Mouse (Mus musculus) MEL (cell line): Measurements from ENCODE around the gene Acsl4. TPM values are rescaled to one million over a fixed set of nuclear protein-coding genes. Genes with fewer than 3 reads are reported as not detected.

Experiments
- DNase-seq: peaks from one replicate; pipeline ENCODE4 v3.0.0; 2011; ENCODE audit warnings: low read depth, low spot score
- H3K27ac ChIP-seq: 2 replicates; pipeline ENCODE4 v1.5.1; 2012; ENCODE audit warnings: low read depth, mild to moderate bottlenecking, control low read depth, low read length, moderate library complexity; ENCODE audit not compliant: control insufficient read depth
- H3K27me3 ChIP-seq, 2 experiments: fragments of 150-350 bp in 1 of 2; sonication (generic) in 1 of 2; 2 replicates each; pipeline ENCODE4 v1.6.1; 2012; ENCODE audit warnings: low read length in 2 of 2, mild to moderate bottlenecking in 2 of 2, improper control_type of control experiment in 1 of 2, moderate library complexity in 1 of 2; ENCODE audit not compliant: insufficient read depth in 2 of 2, control insufficient read depth in 1 of 2
- H3K36me3 ChIP-seq, 2 experiments: 2 replicates each; pipeline ENCODE4 v1.6.1; 2012 to 2014; ENCODE audit warnings: low read length in 2 of 2, improper control_type of control experiment in 1 of 2, inconsistent platforms in 1 of 2, mild to moderate bottlenecking in 1 of 2; ENCODE audit not compliant: insufficient read depth in 2 of 2, control insufficient read depth in 1 of 2
- H3K4me1 ChIP-seq, 2 experiments: fragments of 150-350 bp in 1 of 2; sonication (generic) in 1 of 2; 2 replicates each; pipeline ENCODE4 v1.6.1; 2012; ENCODE audit warnings: low read length in 2 of 2, improper control_type of control experiment in 1 of 2, mild to moderate bottlenecking in 1 of 2; ENCODE audit not compliant: insufficient read depth in 2 of 2, control insufficient read depth in 1 of 2
- H3K4me3 ChIP-seq, 2 experiments: fragments of 150-350 bp in 1 of 2; sonication (generic) in 1 of 2; 2 replicates each; pipeline ENCODE4 v1.5.1; 2012; ENCODE audit warnings: low read depth in 2 of 2, low read length in 2 of 2, mild to moderate bottlenecking in 2 of 2, moderate library complexity in 2 of 2, control low read depth in 1 of 2, improper control_type of control experiment in 1 of 2; ENCODE audit not compliant: control insufficient read depth in 1 of 2, insufficient read depth in 1 of 2
- H3K79me2 ChIP-seq: 2 replicates; pipeline ENCODE4 v1.6.1; 2012; ENCODE audit warnings: mild to moderate bottlenecking, low read length, moderate library complexity; ENCODE audit not compliant: control insufficient read depth, poor library complexity, insufficient read depth
- H3K9ac ChIP-seq: 2 replicates; pipeline ENCODE4 v1.6.1; 2012; ENCODE audit warnings: low read depth, mild to moderate bottlenecking, control low read depth, low read length, moderate library complexity; ENCODE audit not compliant: control insufficient read depth, poor library complexity, severe bottlenecking
- H3K9me3 ChIP-seq: fragments of 150-350 bp; sonication (generic); replicated peaks from 2 replicates; pipeline ENCODE4 v1.6.1; 2012; ENCODE audit warnings: mild to moderate bottlenecking, low read length, improper control_type of control experiment, moderate library complexity; ENCODE audit not compliant: insufficient read depth
- CHD1 ChIP-seq: IDR thresholded peaks from 2 replicates; pipeline ENCODE4 v1.6.1; 2012; ENCODE audit warnings: low read depth, mild to moderate bottlenecking, inconsistent platforms, low read length, improper control_type of control experiment
- CTCF ChIP-seq, 3 experiments: IDR thresholded peaks in 2 of 3; conservative IDR thresholded peaks in 1 of 3; 2 replicates each; pipeline ENCODE4 v1.5.1; 2011 to 2012; ENCODE audit warnings: low read length in 3 of 3, low read depth in 2 of 3, mild to moderate bottlenecking in 2 of 3, improper control_type of control experiment in 1 of 3, inconsistent platforms in 1 of 3, mixed read lengths in 1 of 3, moderate library complexity in 1 of 3; ENCODE audit not compliant: control insufficient read depth in 1 of 3, insufficient read depth in 1 of 3, poor library complexity in 1 of 3, severe bottlenecking in 1 of 3
- E2F4 ChIP-seq: IDR thresholded peaks from 2 replicates; pipeline ENCODE4 v1.6.1; 2011; ENCODE audit warnings: low read depth, low read length, improper control_type of control experiment, borderline replicate concordance
- ELF1 ChIP-seq: IDR thresholded peaks from 2 replicates; pipeline ENCODE4 v1.6.1; 2014; ENCODE audit warnings: low read depth, mild to moderate bottlenecking, inconsistent platforms, low read length, improper control_type of control experiment, moderate library complexity
- EP300 ChIP-seq, 2 experiments: IDR thresholded peaks; 2 replicates each; pipeline ENCODE4 v1.6.1; 2011; ENCODE audit warnings: improper control_type of control experiment in 2 of 2, low read length in 2 of 2, low read depth in 1 of 2, mild to moderate bottlenecking in 1 of 2
- GABPA ChIP-seq: IDR thresholded peaks from 2 replicates; pipeline ENCODE4 v1.6.1; 2012; ENCODE audit warnings: low read depth, mild to moderate bottlenecking, inconsistent platforms, low read length, improper control_type of control experiment, moderate library complexity
- HCFC1 ChIP-seq: IDR thresholded peaks from 2 replicates; pipeline ENCODE4 v1.6.1; 2012; ENCODE audit warnings: low read depth, mild to moderate bottlenecking, inconsistent platforms, low read length, improper control_type of control experiment, moderate library complexity
- JUND ChIP-seq: IDR thresholded peaks from 2 replicates; pipeline ENCODE4 v1.6.1; 2011; ENCODE audit warnings: low read depth, mild to moderate bottlenecking, improper control_type of control experiment, low read length
- KAT2A ChIP-seq: conservative IDR thresholded peaks from 2 replicates; pipeline ENCODE4 v1.6.1; 2012; ENCODE audit warnings: low read depth, low read length, improper control_type of control experiment, inconsistent platforms
- MAFK ChIP-seq: IDR thresholded peaks from 2 replicates; pipeline ENCODE4 v1.6.1; 2011; ENCODE audit warnings: low read depth, mild to moderate bottlenecking, low read length, improper control_type of control experiment, borderline replicate concordance
- MAZ ChIP-seq: IDR thresholded peaks from 2 replicates; pipeline ENCODE4 v1.6.1; 2012; ENCODE audit warnings: low read depth, mild to moderate bottlenecking, inconsistent platforms, low read length, improper control_type of control experiment
- MYB ChIP-seq: IDR thresholded peaks from 2 replicates; pipeline ENCODE4 v1.6.1; 2011; ENCODE audit warnings: mild to moderate bottlenecking, low read depth, low read length, improper control_type of control experiment
- NELFE ChIP-seq: IDR thresholded peaks from 2 replicates; pipeline ENCODE4 v1.6.1; 2011; ENCODE audit warnings: low read depth, low read length, improper control_type of control experiment
- POLR2A ChIP-seq, 2 experiments: IDR thresholded peaks; 2 replicates each; pipeline ENCODE4 v1.6.1; 2011 to 2012; ENCODE audit warnings: low read length in 2 of 2, mild to moderate bottlenecking in 2 of 2, control low read depth in 1 of 2, improper control_type of control experiment in 1 of 2, low read depth in 1 of 2, moderate library complexity in 1 of 2; ENCODE audit not compliant: control insufficient read depth in 1 of 2, insufficient read depth in 1 of 2, poor library complexity in 1 of 2
- POLR2AphosphoS2 ChIP-seq: IDR thresholded peaks from 2 replicates; pipeline ENCODE4 v1.6.1; 2011; ENCODE audit warnings: low read length, improper control_type of control experiment
- POLR2AphosphoS5 ChIP-seq: IDR thresholded peaks from 2 replicates; pipeline ENCODE4 v1.6.1; 2012; ENCODE audit warnings: low read depth, borderline replicate concordance, mild to moderate bottlenecking, inconsistent platforms, low read length, moderate library complexity, mixed read lengths
- RAD21 ChIP-seq: IDR thresholded peaks from 2 replicates; pipeline ENCODE4 v1.6.1; 2011; ENCODE audit warnings: mild to moderate bottlenecking, low read depth, low read length, improper control_type of control experiment
- RCOR1 ChIP-seq: IDR thresholded peaks from 2 replicates; pipeline ENCODE4 v1.6.1; 2012; ENCODE audit warnings: low read depth, mild to moderate bottlenecking, inconsistent platforms, low read length, improper control_type of control experiment
- SMC3 ChIP-seq: IDR thresholded peaks from 2 replicates; pipeline ENCODE4 v1.6.1; 2011; ENCODE audit warnings: low read depth, low read length, improper control_type of control experiment
- USF1 ChIP-seq: IDR thresholded peaks from 2 replicates; pipeline ENCODE4 v1.6.1; 2014; ENCODE audit warnings: low read depth, mild to moderate bottlenecking, inconsistent platforms, low read length, improper control_type of control experiment, moderate library complexity
- USF2 ChIP-seq, 2 experiments: IDR thresholded peaks; 2 replicates each; pipeline ENCODE4 v1.6.1; 2011 to 2012; ENCODE audit warnings: improper control_type of control experiment in 2 of 2, low read length in 2 of 2, borderline replicate concordance in 1 of 2, inconsistent platforms in 1 of 2, low read depth in 1 of 2, mild to moderate bottlenecking in 1 of 2; ENCODE audit not compliant: insufficient read depth in 1 of 2
- ZC3H11A ChIP-seq: IDR thresholded peaks from 2 replicates; pipeline ENCODE4 v1.6.1; 2012; ENCODE audit warnings: low read depth, mild to moderate bottlenecking, inconsistent platforms, low read length, improper control_type of control experiment
- ZKSCAN1 ChIP-seq: IDR thresholded peaks from 2 replicates; pipeline ENCODE4 v1.6.1; 2012; ENCODE audit warnings: low read depth, mild to moderate bottlenecking, inconsistent platforms, low read length, improper control_type of control experiment, moderate library complexity
- ZMIZ1 ChIP-seq: IDR thresholded peaks from 2 replicates; pipeline ENCODE4 v1.6.1; 2012; ENCODE audit warnings: low read depth, mild to moderate bottlenecking, inconsistent platforms, low read length, improper control_type of control experiment, moderate library complexity
- polyA plus RNA-seq, 2 experiments: library from polyadenylated mRNA; stranded (reverse) in 1 of 2; unstranded in 1 of 2; fragments of >175 nt in 1 of 2; fragments of >200 nt in 1 of 2; gene quantifications; 2 replicates each; pipeline versions ENCODE4 v1.2.1 to v1.2.4; 2012; ENCODE audit warnings: low replicate concordance in 2 of 2, low read depth in 1 of 2; ENCODE audit not compliant: insufficient read length in 2 of 2, insufficient read depth in 1 of 2, missing spikeins in 1 of 2
- total RNA-seq: library from RNA; depleted of rRNA; stranded (reverse); fragments of 300-350 nt; gene quantifications from 2 replicates; pipeline ENCODE4 v1.2.3, GENCODE M21; 2012

Gene Acsl4
- total and polyA plus RNA-seq, 3 experiments = 17.1 to 100 (median 17.7) TPM

DNA sequence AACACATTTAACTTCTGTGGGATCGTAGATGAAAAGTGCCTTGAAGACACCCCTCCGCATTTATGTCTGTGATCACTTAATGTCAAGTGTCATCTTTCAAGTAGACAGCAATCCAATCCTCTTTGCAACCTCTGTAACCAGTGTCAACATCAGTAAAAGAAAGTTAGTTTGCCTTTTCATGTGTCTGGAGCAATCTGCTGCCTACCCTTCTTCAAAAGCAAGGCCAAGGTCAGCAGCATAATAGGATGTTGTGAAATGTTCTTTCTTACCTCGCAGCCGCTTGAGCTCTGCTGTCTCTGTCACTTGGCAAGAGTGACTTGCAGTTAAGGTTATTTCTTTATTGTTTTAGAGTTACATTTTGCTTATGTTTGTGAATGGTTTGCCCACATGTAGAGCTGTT, 14.8 kb downstream of the Acsl4 start:
- Histone ChIP-seq H3K9ac (no peak overlapping the region), H3K4me1 (peaks cover 9 to 43% of the 10 kb centered on the region in 2 experiments), H3K79me2 (peaks cover 17% of the 10 kb centered on the region), H3K9me3 (no peaks in the 10 kb centered on the region), H3K4me3 (no peak overlapping the region), H3K27ac (no peak overlapping the region), H3K36me3 (peaks cover 20 to 35% of the 10 kb centered on the region in 2 experiments), H3K27me3 (no peaks in the 10 kb centered on the region)
- no peak for TF ChIP-seq ZC3H11A
- TF ChIP-seq POLR2A (IDR thresholded peaks at IDR 0.05; ENCODE audit: control insufficient read depth in 1 of 2, insufficient read depth in 1 of 2, low read depth in 1 of 2, low read length in 2 of 2, poor library complexity in 1 of 2) = no peak
- TF ChIP-seq KAT2A = no peak
- TF ChIP-seq USF2 (IDR thresholded peaks at IDR 0.05; ENCODE audit: borderline replicate concordance in 1 of 2, insufficient read depth in 1 of 2, low read depth in 1 of 2, low read length in 2 of 2) = no peak
- no peak for TF ChIP-seq EP300 (IDR thresholded peaks at IDR 0.05; ENCODE audit: low read depth in 1 of 2, low read length in 2 of 2)
- no peak for TF ChIP-seq MAZ
- no peak for TF ChIP-seq JUND
- no peak for TF ChIP-seq ZMIZ1
- no peak for TF ChIP-seq CHD1
- no peak for TF ChIP-seq USF1
- TF ChIP-seq ELF1 = no peak
- no peak for TF ChIP-seq POLR2AphosphoS2
- no peak for TF ChIP-seq GABPA
- no peak for TF ChIP-seq E2F4
- TF ChIP-seq MYB = no peak
- no peak for TF ChIP-seq MAFK
- no peak for TF ChIP-seq RCOR1
- TF ChIP-seq HCFC1 = no peak
- no peak for DNase-seq

DNA sequence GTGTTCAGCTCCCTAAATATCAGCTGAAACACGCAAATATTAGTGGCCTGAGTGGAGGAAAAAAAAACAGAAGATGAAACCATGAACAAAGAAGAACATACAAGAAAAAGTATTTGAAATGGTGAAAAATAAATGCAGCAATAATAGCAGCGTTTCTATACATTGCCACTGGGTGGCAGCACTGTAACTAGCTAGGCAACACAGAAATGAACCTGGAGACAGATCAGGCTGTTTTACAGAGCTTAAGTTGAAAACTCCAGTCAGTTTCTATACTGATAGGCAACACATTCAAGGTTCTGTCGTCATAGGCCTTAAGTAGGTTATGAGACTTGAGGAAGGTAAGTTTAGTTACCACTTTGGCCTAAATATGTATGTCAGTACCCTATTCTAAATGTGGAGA, 17.9 kb downstream of the Acsl4 start:
- Histone ChIP-seq H3K4me3 (no peak overlapping the region; a peak in 1 of 4 replicates), H3K27me3 (no peaks in the 10 kb centered on the region), H3K79me2 (peaks cover 14% of the 10 kb centered on the region), H3K9me3 (no peaks in the 10 kb centered on the region), H3K27ac (no peak overlapping the region), H3K36me3 (peaks cover 14 to 26% of the 10 kb centered on the region in 2 experiments), H3K4me1 (peaks cover 13 to 36% of the 10 kb centered on the region in 2 experiments), H3K9ac (no peak overlapping the region; the same call in 1 of the 2 replicates)
- DNase-seq = peak; percentile 89
- TF ChIP-seq SMC3 (peak; percentile 91), ZC3H11A (peak; percentile 81), JUND (0 out of 2 replicates have a peak, but pooled peaks have one; percentile 32), ZKSCAN1 (no peak), RAD21 (peak; percentile 80), NELFE (no peak), POLR2AphosphoS5 (no peak), CTCF (IDR thresholded peaks at IDR 0.05 in 2 of 3, conservative IDR thresholded peaks at IDR 0.05 in 1 of 3; ENCODE audit: control insufficient read depth in 1 of 3, insufficient read depth in 1 of 3, low read depth in 2 of 3, low read length in 3 of 3, poor library complexity in 1 of 3, severe bottlenecking in 1 of 3) (peak; percentile 58 to 89 (median 81))
